Mouse (Mus musculus) CD8-positive naive resting alpha-beta T cell, adult 2 months (primary cell): ENCODE measurements around the gene Gdap1l1.

Source experiments
- DNase-seq, 2 experiments: peaks; one replicate each; pipeline ENCODE4 v3.0.0; 2022; ENCODE audit warnings: low read depth in 2 of 2, low spot score in 2 of 2

Gene Gdap1l1

DNA sequence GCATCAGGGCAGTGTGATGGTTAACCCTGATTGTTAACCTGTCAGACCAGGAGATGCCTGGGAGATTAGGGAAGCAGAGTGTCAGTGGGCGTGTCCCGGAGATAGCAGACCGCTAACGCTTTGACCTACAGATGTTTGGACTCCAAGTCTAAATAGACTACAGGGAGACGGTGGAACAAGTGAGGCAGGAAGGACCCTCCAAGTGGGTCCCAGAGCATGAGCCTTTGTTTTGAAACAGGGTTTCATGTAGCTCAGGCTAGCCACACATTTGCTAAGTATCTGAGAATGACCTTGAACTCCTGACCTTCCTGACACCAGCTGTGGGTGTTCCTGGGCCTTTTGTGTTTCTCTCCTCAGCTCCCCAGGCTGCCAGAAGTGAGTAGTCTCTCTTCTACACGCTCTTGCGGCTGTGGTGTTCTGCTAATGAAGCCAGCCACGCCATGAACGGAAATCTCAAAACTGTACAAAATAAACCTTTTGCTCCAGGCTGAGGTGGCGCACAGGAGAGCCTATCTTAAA is 25.0 kb downstream of the Gdap1l1 start:
- DNase-seq = no peak

DNA sequence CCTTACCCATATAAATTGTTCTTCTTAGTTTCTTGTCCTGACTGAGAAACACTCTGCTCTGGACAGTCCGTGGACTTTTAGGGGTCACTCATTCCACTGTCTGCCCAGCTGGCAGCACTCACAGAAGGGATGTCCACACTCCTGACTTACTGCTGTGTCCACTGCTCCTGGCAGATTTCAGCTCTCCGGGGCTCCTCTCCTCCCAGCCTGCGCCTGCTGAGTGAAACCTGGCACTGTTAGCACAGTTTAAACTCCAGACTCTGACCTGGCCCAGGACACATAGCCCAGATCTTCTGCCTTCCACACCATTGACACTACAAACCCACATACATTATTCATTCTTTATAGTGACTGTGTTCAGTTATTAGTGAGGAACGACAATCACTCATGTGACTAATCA is 25.7 kb downstream of the Gdap1l1 start:
- no peak for DNase-seq

DNA sequence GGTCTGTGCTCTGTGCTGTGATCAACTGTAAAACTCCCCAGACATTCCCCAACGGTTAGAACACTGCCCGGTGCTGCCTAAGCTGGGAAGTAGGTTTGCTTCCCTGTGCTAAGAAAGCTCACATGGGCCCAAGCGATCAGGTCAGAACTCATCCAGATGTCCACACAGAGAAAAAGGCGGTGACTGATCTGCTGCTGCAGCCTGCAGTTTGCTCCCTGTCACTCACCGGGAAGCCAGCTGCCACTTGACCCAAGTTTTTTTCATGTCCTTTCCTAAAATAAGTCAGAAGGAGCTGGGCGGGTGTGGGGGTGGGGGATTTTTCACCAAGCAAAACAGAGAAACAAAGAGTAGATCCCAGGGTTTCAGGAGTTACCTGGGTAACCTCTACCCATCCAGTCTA is 26.3 kb downstream of the Gdap1l1 start:
- no peak for DNase-seq

DNA sequence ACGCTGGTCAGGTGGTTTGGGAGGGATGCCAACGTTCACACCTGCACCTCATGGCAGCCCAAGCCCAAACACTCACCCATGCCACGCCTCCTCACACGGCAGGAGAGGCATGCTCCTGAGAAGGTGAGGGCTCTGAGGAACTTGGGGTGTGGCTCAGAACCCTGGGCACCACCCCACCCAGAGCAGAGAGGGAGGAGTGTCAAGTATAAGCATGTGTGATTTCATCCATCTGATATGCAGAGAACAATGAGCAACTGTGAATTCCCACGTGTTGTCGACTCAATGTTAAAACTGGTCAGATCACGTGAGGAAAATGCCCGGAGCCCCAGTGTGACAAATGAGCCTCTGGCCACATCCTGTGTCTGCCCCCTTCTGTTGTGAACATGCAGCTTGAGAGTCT is 28.5 kb downstream of the Gdap1l1 start:
- DNase-seq = no peak

DNA sequence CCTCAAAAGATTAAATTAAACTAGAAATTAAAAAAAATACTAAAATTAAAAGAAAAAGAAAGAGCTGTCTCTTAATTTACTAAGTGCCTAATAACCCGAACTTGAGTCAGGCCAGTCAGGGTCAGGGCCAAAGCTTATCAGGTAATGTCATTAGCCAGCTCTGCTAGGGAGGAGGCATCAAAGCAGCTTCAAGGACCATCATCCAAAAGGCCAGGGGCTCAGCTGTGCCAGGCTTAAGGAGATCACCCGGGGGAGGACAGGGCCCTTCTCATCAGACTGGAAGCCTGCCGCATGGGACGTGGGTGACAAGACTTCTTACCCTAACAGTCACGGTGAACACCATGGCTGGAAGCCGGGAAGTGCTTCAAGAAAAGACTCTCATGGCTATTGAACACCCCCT is 29.3 kb downstream of the Gdap1l1 start:
- DNase-seq = no peak

DNA sequence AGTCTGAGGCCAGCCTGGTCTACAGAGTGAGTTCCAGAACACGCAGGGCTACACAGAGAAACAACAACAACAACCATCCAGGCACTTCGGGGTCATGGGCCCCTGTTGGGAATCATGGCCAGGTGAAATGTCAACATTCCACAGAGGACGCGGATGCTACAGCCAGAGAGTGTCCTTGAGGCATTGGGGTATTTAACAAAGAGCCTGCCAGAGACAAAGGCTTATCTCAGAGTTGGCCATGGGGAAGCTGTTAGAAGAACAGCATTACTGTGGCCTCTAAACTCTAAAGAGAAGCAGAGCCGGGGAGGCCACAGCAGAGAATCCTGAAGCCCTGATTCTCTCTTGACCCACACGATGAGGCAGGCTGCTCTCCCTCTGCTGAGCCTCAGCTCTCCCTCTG is 30.6 kb downstream of the Gdap1l1 start:
- no peak for DNase-seq

DNA sequence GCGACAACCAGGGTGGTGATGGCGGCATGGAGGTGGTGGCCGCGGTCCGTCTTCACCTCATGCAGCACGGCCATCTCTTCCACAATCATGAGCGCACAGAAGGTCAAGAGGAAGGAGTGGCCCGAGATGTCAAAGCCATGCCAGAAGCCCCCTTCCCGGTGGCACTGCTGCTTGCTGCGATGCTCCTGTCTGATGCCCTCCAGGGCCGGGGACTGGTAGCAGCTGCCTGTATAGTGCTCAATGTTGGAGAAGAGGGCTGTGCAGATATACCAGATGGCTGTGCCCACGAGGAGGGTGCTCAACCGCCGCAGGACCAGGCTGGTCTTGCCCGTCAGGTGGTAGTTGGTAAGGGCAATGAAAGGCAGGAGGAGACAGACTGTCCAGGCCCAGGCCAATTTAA is 31.4 kb downstream of the Gdap1l1 start:
- no peak for DNase-seq

DNA sequence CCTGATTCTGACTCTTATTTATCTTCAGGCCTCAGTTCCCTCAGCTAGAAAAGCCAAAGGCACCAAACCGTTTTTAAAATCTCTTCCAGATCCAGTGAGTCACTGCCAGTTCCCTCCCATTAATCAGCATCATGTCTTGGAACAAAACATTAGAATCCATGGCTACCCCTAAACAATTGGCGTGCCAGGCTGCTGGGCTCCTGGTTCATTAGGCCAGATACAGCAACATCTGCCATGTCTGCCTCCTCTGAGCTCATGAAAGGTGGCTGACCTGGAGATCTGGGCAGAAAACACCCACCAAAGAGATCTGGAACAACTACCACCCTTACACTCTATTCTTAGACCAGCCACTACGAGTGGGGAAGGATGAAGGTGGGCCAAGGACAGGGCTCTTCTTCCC is 32.9 kb downstream of the Gdap1l1 start:
- DNase-seq = no peak

DNA sequence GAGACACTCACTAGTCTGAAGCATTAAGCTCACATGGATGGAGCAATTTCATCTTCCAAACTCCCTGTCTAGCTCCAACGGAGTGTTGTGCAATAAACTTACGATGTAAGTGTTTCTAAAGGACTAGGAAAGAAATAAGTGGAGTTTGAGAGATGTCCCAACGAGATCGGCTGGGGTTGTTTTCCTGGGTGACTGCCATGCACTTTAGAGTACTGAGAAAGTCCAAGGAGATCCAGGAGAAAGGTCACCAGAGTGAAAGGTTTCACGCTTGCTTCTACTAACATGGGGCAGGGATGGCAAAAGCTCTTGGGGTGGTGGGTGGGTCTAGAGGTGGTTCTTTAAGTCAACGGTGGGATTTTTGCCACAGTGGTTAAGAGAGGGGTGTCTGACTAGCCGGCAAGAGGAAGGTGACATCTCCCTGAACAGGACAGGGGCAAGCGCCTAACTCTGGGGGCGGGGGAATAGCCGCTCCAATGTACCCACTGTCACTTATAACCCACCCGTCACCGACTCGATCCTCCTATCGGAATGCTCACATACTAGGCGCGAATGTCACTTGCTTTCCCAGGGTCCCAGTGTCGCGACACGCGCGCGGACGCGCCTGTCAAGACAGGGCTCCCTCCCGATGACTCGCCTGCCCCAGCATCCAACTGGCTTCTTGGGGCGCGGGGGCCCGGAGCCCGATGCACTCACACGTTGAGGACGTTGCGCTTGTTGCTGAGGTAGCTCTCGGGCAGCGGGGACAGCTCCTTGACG is 33.6 kb downstream of the Gdap1l1 start:
- no peak for DNase-seq

DNA sequence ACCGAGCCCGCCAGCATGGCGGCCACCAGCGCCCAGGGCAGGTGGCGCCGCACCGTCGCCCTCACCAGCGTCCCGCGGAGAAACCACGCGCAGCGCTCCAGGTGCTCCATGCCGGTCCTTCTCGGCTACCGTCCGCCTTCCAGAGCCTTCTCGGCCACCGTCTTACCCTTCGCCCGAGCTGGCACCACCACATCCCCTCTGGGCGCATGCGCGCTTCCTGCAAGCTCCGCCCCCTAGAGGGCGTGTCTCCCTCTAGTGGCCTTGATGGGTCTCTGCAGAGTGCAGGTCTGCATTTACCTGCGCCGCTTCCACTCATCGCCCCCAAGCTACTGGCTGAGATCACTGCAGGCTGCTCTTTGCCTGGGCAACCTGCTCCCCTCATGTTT is 34.2 kb downstream of the Gdap1l1 start, which contains the start of gene Fitm2:
TSS of gene Fitm2 (minus strand) at position 164 of the 386 bp plus-strand sequence.
- peak; percentile 96 for DNase-seq

DNA sequence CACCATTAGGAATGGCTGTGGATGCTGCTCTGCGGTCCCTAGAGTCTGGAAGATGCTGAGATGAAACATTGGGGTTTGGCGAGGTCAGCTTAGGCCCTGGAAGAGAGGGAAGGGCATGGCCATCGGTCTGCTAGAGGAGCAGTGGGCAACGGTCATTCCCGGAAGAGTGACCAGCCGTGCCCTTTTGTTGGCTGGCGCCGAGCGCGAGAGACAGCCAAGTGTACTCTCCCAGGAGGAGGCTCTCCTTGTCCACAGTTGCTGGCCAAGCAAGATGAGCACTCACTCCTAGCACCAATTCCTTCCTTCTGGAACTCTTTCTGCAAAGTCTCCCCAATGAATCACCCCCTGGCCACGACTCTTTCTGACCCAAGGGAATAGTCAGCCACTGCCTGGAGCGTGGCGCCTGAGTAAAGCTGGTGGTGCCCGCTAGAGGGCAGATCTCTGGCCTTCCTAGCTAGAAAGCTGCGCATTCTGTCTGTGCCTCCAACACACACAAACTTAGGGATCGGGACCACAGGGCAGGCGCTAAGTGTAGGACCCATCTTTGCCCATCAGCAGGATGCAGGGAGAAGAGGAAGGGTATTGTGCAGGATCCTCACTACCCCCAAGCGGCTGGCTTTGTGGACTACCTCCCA is 42.0 kb downstream of the Gdap1l1 start:
- DNase-seq = no peak

DNA sequence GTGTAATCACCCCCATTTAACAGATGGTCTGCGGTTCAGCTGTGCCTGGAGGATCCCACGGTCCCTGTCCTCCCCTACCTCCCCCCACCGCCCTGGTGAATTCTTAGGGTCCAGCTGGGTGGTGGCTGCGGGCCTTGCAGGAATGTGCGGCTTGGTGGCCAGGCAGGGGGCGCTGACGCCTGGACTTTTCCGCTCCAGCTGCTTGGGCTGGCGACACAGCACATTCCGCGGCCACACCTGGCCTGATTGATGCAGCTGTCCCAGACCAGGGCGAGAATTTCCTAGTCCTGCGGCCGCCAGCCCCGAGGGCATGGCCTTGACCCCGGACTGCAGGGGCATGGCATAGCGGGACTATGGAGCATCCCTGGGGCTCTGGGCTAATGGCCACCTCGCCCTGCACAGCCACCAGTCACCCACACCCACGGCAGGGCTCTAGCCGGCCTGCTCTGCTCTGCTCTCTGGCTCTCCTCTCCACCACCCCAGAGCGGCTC is 43.3 kb downstream of the Gdap1l1 start:
- no peak for DNase-seq

DNA sequence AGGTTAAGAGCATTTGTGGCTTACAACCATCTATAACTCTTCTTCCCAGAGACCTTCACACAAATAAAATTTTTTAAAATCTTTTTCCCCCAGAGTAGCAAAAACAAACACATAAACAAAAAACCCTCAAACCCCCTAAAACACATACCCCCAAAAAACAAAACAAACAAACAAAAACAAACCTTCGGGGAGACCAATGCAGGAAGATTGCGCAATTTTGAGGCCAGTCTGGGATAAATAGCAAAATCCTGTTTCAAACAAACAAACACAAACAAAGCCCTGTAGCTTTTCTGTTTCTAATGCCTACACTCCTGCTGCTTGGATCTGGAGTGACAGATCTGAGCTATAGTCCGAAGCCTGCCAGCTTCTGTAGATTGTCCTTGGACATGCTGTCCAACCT is 49.1 kb downstream of the Gdap1l1 start:
- DNase-seq = no peak

DNA sequence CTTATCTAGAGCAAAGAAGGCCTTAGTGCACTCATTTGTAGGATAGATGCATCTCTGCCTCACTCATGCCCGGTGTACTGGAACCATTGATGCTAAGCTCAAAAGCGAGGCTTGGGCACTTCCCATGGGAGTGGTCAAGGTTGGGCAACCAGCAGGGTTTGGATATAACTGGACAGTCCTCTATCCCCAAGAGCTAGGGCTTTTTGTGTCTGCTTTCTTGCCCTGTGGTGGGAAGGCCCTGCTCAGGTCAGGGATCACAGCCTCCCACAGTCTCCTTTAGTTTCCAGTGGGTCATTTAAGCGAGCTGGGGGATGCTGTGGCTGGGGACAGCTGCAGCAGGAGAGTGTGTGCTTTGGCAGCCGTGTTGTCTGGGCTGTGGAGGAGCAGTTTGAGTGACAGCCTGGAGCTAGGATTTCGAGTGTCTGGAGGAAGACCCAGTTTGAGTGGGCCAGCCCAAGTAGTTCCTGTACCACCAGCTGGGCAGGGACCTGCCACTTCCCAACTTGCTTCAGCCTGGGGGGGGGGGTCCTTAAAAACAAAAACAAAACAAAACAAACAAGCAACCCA is 51.5 kb downstream of the Gdap1l1 start:
- DNase-seq = no peak

DNA sequence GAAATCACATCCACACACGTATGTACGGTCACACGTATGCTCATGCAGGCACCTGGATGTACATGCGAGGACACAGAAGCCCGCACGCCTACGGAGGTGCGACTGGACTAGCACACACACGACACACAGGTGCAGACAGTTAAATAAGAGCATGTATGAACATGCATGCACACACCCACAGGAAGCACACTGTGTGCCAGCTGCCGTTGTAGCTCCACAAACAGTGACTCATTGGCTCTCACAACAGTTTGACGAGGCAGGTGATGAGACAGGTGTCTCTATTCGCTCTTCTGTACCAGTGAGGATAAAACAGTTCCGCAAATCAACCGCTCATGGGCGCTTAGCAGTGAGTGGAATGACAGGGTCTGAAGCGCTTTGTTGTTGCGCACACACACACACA is 52.4 kb downstream of the Gdap1l1 start:
- no peak for DNase-seq

DNA sequence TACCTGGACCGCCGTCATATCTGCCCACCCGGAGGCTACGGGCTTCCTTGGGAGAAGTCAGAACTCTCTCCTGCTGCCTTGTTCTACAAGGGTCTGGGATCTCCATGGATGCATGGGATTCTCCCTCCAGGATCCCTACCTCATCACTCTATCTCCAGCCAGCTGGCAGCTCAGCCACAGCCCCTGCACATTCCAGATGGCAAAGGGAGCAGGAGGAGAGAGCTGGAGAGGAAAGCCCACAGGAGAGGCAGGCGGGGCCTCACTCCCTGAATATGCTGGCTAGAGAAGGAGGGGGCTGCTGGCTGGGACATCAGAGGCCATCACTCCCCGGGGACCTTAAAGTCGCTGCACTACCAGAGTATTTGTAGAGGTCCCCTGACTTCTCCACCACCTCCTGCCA is 53.1 kb downstream of the Gdap1l1 start:
- no peak for DNase-seq

DNA sequence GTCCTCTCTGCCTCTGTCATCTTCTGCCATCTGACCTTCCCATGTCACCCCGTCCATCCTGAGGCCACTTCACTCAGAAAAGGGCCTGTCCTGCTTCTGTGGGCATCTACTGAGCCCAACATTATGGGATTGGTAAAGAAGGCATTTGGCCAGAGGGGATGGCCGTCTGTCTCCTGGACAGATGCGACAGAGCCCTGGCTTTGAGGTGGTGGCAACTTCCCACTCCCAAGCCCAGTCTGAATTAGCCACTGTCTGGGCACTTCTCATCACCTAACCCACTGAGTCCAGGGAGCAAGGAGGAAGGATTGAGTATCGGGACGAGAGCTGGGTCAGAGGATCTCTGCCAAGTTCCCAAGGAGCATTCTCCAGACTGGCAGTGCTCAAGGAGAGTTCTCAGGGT is 53.7 kb downstream of the Gdap1l1 start, which contains the start of gene R3hdml:
TSS of gene R3hdml (plus strand) at position 301 of the 400 bp plus-strand sequence.
- no peak for DNase-seq

DNA sequence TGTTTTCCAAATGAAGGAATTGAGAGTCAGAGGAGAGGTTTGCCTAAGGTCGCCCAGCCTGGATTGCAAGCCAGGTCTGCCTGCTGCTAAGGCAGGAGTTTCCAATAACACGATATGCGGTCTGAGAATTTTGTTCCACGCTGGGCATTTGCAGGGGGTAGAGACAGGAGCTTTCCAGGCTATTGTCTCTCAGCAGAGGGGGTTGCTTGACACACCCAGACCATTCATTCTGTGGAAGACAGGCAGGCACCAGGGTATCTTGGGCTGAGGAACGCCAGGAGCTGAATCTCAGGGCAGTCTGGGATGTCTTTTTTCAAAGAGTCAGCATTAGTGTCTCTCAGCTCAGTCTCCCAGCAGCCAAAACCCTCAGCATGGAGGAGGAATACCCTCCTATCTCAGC is 54.8 kb downstream of the Gdap1l1 start:
- DNase-seq = no peak

DNA sequence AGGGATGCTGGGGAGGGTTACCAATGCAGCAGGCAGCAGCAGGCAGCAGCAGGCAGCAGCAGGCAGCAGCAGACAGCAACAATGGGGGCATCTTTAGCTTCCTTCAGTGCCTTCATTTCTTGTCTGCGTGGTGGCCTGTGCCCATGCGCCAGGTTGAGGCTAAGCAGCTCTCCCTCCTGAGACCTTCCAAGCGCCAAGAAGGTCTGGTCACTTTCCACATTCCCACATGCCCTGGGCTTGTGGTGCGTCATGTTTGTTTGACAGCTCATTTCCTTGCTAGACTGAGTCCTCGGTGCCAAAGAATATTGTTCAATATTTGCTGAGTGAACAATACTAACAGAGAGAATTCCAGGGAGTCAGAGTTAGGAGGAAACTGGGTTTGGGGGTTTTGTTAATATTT is 55.7 kb downstream of the Gdap1l1 start:
- DNase-seq = no peak

DNA sequence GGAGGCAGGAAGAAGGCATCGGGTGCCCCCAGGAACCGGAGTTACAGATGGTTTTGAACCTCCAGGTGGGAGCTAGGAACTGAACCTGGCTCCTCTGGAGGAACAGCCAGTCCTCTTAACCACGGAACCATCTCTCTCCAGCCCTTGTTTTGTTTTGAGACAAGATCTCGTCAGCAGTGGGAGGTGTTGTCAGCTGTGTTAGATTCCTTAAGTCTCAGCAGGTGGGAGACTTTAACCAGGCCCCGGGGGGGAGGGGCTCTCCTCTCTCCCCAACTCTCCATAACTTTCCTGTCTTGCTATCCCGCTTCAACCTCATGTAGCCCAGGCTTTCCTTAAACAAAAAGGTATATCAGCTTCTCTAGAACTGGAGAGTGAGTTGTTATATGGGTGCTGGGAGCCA is 56.2 kb downstream of the Gdap1l1 start:
- DNase-seq = no peak

DNA sequence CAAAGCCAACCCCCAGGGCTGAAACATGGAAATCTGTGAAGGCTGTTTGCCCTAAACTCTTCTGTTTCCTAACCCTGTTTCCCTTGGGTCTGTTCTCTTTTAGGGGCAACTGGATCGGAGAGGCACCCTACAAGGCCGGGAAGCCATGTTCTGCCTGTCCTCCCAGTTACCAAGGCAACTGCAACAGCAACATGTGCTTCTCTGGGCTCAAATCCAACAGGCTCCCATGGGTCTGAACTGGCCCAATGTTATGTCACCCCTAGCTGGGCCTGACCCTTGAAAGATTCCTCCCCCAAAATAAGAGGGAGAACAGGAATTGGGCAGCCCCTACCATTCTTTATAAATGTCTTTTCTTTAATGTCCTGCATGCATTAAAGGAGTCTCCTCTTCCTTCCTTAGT is 63.9 kb downstream of the Gdap1l1 start:
- DNase-seq = no peak

DNA sequence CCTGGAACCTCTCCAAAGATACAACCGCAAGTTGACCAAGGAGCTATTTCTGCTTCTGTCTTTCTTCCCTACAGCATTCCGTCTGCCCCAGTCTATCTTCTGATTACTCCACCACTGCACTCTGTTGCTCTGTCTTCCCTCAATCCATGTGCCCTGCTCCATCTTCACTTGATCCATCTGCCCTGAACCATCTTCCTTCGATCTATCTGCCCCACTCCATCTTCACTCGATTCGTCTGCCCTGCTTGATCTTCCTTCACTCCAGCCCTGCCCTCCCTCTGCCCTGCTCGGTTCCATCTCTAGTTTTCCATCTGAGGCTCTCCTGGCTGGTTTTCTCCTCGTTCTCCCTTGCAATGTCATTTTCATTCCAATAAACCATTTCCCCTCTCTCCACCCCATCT is 64.9 kb downstream of the Gdap1l1 start:
- DNase-seq = no peak
